Mouse (Mus musculus) left cerebral cortex, adult 11 months (tissue): ENCODE results near the gene Adamts8.

Source experiments
- DNase-seq: peaks from one replicate; pipeline ENCODE4 v3.0.0; 2022; ENCODE audit warnings: low spot score

Gene Adamts8

DNA sequence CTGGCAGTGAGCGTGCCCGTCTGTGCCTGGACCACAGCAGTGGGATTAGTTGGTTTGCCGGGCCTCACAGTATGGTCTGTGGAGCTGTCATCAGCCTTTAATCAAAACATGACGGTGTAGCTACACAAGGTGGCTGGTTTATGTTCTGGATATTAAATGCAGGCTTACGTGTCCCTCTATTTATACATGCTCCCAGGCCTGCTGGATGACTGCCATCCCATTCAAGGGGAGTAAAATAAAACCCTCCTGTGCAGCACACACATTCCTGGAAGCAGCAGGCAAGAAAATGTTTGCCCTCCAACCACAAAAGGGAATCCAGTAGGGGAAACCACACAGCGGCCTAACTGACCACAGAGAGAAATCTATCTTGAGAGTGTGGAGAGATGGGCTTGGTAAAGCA lies 43.4 kb downstream of the Adamts8 start:
- DNase-seq = no peak

DNA sequence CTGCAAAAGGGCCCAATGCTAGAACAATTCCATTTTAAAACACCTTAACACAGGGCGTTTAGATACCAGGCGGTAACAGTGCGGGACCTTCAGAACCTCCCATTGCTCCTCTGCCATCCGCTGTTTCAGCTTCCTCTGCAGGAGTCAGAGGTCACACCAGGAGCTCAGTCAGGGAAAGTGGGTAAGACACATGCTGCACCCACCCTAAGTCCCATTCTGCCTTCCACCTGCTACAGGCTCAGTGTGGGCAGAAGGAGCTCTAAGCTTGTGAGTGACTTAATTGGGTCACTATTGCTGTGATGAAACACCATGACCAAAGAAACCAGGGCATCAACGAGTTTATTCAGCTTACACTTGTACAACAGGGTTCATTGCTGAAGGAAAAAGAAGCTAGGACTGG lies 50.7 kb downstream of the Adamts8 start:
- DNase-seq = no peak

DNA sequence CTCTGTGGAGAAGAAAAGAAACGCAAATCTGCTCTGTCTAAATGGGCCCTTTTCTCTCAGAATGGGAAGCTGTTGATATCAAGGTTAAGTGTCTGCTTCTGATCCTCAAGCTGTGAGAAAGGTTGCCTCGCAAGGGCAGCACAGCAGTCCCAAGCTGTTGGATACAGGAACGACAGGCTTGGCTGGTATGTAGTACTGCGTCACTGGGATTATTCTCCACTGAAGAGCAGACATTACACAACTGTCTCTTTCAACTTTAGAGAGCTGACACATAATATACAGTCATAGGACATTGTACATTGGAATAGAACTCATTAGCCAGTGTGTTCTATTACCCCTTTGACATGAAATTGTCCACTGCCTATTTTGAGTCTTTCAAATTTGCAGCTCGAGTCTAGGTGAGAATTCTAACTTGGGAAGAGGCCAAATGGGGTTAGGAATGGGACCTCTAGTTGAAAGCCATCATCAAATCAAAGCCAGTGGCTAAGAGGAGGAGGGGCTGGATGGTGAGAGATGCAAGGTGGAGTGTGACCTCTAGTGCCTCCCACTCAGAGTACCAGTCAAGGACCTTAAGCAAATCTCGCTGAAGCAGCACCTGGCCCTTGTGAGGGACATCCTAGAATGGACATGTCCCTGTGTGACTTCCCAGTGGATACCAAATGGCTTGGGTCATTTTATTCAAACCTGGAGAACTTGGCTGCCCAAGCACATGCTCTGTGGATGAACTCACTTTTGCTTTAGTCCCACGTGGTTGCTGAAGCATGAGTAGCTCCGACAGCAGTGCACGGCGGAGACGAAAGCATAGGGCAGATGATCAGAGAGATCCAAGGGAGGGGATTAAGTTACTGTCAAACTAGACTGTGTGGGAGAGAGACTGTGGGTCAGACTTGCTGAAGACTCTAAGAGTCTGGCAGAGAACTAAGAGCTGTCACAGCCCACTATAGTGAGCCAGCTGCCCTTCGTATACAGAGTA lies 54.5 kb downstream of the Adamts8 start:
- no peak for DNase-seq

DNA sequence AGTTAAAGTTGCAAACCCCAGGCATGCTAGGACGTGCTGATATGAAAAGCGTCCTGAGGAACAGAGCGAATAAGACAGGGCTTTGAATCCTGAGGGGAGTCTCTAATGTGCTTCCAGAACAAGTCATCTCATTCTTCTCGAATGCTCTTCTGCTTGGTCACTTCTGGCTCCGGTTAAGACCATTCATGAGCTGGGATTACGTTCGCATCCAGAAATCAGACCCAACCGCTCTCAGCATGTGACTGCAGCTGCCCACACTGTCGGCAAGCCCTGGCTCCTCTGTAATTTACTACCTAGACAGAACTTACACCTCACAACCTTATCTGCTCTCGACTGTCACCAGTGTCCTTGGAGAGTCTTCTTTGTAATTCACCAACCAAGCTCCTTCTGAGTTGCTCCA lies 58.3 kb downstream of the Adamts8 start:
- DNase-seq = no peak

DNA sequence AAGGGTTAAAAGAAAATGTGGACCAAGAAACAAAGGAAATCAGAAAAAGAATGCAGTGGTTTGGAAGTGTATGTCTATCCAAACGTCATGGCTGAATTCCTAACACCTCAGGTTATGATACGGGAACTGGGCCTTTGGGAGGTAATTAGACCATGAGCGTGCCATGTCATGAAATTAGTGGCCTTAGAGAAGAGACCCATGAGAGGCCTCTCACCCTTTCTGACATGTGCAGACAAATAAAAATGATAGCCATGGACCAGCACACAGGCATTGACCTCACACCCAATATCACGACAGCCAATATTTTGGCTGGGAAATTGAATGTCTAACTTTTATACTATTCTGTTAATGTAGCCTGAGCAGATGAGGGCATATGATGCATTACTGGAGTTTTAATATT lies 60.2 kb downstream of the Adamts8 start:
- no peak for DNase-seq

DNA sequence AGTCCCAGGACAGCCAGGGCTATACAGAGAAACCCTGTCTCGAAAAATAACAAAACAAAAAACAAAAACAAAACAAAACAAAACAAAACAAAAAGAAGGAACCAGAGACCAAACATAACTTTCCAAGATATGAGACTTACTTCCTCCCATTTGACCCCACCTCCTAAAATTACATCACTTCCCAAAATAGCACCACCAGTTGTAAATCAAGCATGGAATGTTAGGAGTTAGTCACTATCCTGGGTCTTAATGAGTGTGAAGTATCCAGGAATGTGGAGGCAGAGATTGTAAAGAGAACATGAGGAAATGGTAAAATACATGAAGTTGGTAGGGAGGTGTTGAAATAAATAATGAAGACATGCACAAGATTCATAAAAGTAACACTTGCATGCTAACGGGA lies 67.0 kb downstream of the Adamts8 start:
- DNase-seq = no peak

DNA sequence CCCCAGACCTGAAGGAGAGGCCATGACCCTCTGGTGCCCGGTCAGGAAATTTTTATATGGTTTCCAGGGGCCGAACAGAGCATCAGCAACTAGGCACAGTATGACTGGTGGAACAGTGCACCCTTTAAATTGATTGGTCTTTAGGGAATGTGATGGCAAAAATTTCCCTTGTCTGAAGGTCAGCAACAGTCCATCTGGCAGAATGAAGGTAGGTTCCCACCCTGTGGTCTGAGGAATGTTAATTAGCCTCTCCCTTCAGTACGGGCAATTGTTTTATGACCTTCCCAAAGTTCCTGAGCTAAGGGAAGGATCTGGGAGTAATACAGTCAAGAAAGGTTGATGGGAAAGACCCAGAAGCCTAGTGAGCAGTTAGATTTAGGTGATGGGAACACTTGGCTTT lies 67.7 kb downstream of the Adamts8 start:
- DNase-seq = no peak

DNA sequence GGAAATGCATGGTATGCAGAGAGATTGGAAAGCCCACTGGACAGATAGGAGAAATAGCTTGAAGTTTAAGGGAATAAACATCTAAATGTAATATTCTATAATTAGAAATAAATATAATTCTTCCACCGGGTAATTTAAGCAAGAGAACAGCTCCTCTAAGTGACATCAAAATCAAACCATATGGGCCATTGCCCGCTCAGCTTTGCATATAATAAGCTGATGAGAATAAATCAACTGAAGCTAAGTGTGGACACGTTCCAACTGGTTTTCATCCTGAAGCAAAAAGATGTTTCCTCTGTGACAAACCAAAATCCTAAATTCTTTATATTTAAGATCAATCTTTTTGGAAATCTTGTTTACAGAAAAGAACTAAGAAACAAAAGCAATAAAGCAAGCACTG lies 68.4 kb downstream of the Adamts8 start:
- DNase-seq = no peak

DNA sequence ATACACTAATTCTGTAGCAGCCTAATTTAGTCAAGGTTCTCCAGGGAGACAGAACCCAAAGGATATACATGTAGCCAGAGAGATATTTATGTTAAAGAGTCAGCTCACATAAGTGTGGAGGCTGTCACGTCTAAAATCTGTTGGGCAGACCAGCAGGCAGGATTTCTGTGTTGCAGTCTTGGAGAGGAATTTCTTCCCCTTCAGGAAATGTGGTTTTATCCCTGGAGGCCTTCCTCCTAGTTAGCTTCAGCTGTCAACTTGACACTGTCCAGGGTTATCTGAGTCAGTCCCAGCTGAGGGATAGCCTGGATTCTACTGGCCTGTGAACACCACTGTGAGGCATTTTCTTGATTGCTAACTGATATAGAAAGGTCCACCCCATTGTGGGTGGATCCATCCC lies 69.2 kb downstream of the Adamts8 start:
- DNase-seq = no peak

DNA sequence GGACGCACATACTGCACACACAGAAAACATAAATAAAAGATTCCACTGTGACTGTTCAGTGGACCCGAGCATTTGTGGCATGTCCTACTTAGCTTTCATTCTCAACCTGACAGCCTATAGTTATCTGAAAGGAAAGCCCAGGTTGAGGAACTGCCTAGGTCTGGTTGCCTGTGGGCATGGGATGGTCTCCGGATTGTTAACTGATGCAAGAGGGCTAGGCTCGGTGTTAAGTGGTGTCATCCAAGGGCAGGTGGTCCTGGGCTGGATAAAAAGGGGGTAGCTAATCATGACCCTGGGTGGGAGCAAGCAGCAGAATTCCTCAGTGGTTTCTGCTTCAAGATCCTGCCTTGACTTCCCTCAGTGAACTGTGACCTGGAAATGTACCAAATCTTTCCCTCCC lies 70.3 kb downstream of the Adamts8 start:
- no peak for DNase-seq

DNA sequence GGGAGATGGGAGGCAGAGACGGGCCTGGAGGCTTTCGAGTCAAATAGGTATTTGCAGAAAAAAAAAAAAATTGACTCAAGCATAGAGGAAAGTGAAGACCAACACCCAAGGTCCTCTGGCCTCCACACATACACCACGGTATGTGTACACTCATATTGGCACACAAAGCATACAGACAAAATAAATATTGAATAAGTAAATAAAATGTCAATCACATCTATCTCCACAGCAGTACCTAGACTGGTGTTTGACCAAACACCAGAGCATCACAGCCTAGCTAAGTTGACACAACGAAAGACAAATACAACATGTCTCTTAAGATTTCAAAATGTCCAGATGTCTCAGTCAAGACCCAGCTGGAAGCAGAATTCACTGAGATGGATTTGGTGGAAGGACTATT lies 71.1 kb downstream of the Adamts8 start:
- DNase-seq = no peak
